Mouse (Mus musculus) embryonic facial prominence, embryonic 14.5 days (tissue): Measurements from ENCODE around the gene 1700029P11Rik. TPM values are rescaled to one million over a fixed set of nuclear protein-coding genes. Genes with fewer than 3 reads are reported as not detected.

Source experiments
- ATAC-seq: fragments of 200-750 bp; cut with Nextera tagmentation; 2 replicates; pipeline ENCODE4 v1.8.0; 2017; ENCODE audit warnings: low read depth, moderate number of reproducible peaks, moderate TSS enrichment
- DNase-seq: peaks from one replicate; pipeline ENCODE4 v3.0.0-alpha.2; 2015; ENCODE audit warnings: low spot score
- H3K27ac ChIP-seq: fragments of 300-500 bp; sonication (generic); replicated peaks from 2 replicates; pipeline ENCODE4 v1.5.1; 2014; ENCODE audit warnings: low read depth, mild to moderate bottlenecking, low read length, moderate library complexity
- H3K27me3 ChIP-seq: fragments of 300-500 bp; sonication (generic); replicated peaks from 2 replicates; pipeline ENCODE4 v1.6.1; 2014; ENCODE audit warnings: low read length; ENCODE audit not compliant: control insufficient read depth, insufficient read depth
- H3K36me3 ChIP-seq: fragments of 300-500 bp; sonication (generic); 2 replicates; pipeline ENCODE4 v1.6.1; 2014; ENCODE audit warnings: low read length, mixed read lengths; ENCODE audit not compliant: control insufficient read depth, insufficient read depth
- H3K4me1 ChIP-seq: fragments of 300-500 bp; sonication (generic); 2 replicates; pipeline ENCODE4 v1.6.1; 2014; ENCODE audit warnings: antibody characterized with exemption, low read length; ENCODE audit not compliant: control insufficient read depth, insufficient read depth
- H3K4me2 ChIP-seq: fragments of 300-500 bp; sonication (generic); 2 replicates; pipeline ENCODE4 v1.6.1; 2014; ENCODE audit warnings: low read depth, mild to moderate bottlenecking, low read length, moderate library complexity, mixed read lengths
- H3K4me3 ChIP-seq: fragments of 300-500 bp; sonication (generic); 2 replicates; pipeline ENCODE4 v1.5.1; 2014; ENCODE audit warnings: low read depth, mild to moderate bottlenecking, low read length
- H3K9ac ChIP-seq: fragments of 300-500 bp; sonication (generic); 2 replicates; pipeline ENCODE4 v1.6.1; 2014; ENCODE audit warnings: low read depth, mild to moderate bottlenecking, low read length, moderate library complexity, mixed read lengths
- H3K9me3 ChIP-seq: fragments of 300-500 bp; sonication (generic); 2 replicates; pipeline ENCODE4 v1.6.1; 2016; ENCODE audit warnings: low read length; ENCODE audit not compliant: control insufficient read depth
- WGBS: fragments of 180-500 bp; shearing (Covaris S2); extraction: QIAGEN DNeasy Blood & Tissue Kit; methylation state at CpG from one replicate; pipeline ENCODE4 v1.1.7; 2014; 5-methylcytosine and 5-hydroxymethylcytosine counted together
- polyA plus RNA-seq: library from polyadenylated mRNA; unstranded; fragments of >200 nt; fragmentation: Nextera tagmentation; extraction: Ambion mirVana; gene quantifications from 2 replicates; pipeline ENCODE4 v1.2.1, GENCODE M21; 2014

1700029P11Rik gene
- polyA plus RNA-seq, 1 experiment from 2014 or later = not detected

- peaks cover 34% of the 10 kb centered on the region for H3K36me3 ChIP-seq
- no peaks in the 10 kb centered on the region for H3K9me3 ChIP-seq
- no peak overlapping the region for H3K4me3 ChIP-seq
- H3K27me3 ChIP-seq = no peaks in the 10 kb centered on the region
- no peaks in the 10 kb centered on the region for H3K4me1 ChIP-seq
- H3K4me2 ChIP-seq = no peak overlapping the region
- DNase-seq (peak; percentile 22), ATAC-seq (no peak; the same call in 1 of the 2 replicates)
- no peak overlapping the region for H3K9ac ChIP-seq
- WGBS = 89% methylated on average over 9 of the region's 9 CpGs
- H3K27ac ChIP-seq = no peak overlapping the region
Observed at GRCm38 (mm10) chr15:81954151-81954583, 26.2 kb upstream of the 1700029P11Rik start.

GRCm38 (mm10) chr15:81954716-81955115 is 25.6 kb upstream of the 1700029P11Rik start:
- H3K36me3 ChIP-seq = peaks cover 34% of the 10 kb centered on the region
- H3K9me3 ChIP-seq = no peaks in the 10 kb centered on the region
- ATAC-seq (no peak), DNase-seq (no peak)
- H3K9ac ChIP-seq = no peak overlapping the region
- WGBS = 88% methylated on average over 6 of the region's 6 CpGs
- no peak overlapping the region for H3K4me3 ChIP-seq
- H3K4me1 ChIP-seq = no peaks in the 10 kb centered on the region
- no peak overlapping the region for H3K4me2 ChIP-seq
- H3K27me3 ChIP-seq = no peaks in the 10 kb centered on the region
- H3K27ac ChIP-seq = no peak overlapping the region

DNA sequence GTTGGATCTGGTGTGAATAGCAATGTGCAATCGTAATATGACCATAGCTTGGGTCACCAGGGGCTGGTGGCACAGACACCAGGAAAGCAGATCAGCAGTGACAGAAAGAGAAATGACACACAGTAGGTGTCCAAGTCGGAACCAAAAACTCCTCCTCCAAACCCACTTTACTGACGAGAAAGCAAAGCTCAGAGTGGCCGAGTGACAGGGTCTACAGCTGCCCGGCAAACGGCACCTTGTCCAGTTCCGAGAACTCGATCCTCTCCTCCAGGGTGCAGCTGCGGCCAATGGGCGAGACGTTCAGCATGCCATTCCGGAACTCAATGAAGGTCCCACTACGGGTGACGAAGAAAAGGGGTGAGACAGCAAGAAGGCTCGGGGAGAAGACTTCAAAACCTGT is 24.9 kb upstream of the 1700029P11Rik start:
- H3K4me2 ChIP-seq = no peak overlapping the region
- no peak for DNase-seq
- H3K36me3 ChIP-seq = peaks cover 34% of the 10 kb centered on the region
- no peak for ATAC-seq
- no peaks in the 10 kb centered on the region for H3K9me3 ChIP-seq
- no peaks in the 10 kb centered on the region for H3K27me3 ChIP-seq
- H3K27ac ChIP-seq = no peak overlapping the region
- WGBS = 88% methylated on average over 15 of the region's 15 CpGs
- H3K4me1 ChIP-seq = no peaks in the 10 kb centered on the region
- no peak overlapping the region for H3K9ac ChIP-seq
- no peak overlapping the region for H3K4me3 ChIP-seq

DNA sequence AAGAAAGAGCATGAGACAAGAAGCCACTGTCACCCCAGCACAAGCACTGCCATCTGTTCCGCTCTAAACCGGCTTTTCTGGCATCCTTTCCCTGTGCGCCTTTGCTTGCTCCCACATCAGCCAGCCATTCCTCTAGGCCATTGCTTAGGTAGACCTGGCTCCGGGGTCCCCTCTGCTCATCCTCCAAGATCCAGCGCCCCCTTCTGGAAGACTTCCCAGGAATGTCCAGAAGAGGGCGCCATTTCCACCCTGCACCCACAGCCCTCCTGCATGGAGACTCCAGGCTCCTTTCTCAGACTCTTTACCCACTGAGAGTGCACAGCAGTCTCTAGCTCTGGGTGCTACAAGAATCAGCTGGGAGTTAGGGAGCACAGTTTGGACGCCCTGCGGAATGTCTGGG is 23.9 kb upstream of the 1700029P11Rik start:
- H3K4me3 ChIP-seq = no peak overlapping the region
- ATAC-seq (no peak), DNase-seq (no peak)
- H3K9me3 ChIP-seq = no peaks in the 10 kb centered on the region
- no peak overlapping the region for H3K4me2 ChIP-seq
- H3K36me3 ChIP-seq = peaks cover 29% of the 10 kb centered on the region
- no peaks in the 10 kb centered on the region for H3K27me3 ChIP-seq
- WGBS = 52% methylated on average over 8 of the region's 8 CpGs
- H3K27ac ChIP-seq = no peak overlapping the region
- no peaks in the 10 kb centered on the region for H3K4me1 ChIP-seq
- no peak overlapping the region for H3K9ac ChIP-seq

- Histone ChIP-seq H3K27me3 (no peaks in the 10 kb centered on the region), H3K4me2 (no peak overlapping the region), H3K9me3 (no peaks in the 10 kb centered on the region), H3K4me1 (no peaks in the 10 kb centered on the region), H3K4me3 (no peak overlapping the region), H3K9ac (no peak overlapping the region), H3K27ac (no peak overlapping the region), H3K36me3 (peaks cover 24% of the 10 kb centered on the region)
- ATAC-seq (no peak), DNase-seq (no peak)
- WGBS = 82% methylated on average over 11 of the region's 11 CpGs
Observed at GRCm38 (mm10) chr15:81957598-81957997, 22.7 kb upstream of the 1700029P11Rik start.

- Histone ChIP-seq H3K36me3 (peaks cover 23% of the 10 kb centered on the region), H3K4me1 (no peaks in the 10 kb centered on the region), H3K27ac (no peak overlapping the region), H3K4me3 (no peak overlapping the region), H3K4me2 (no peak overlapping the region), H3K27me3 (no peaks in the 10 kb centered on the region), H3K9me3 (no peaks in the 10 kb centered on the region), H3K9ac (no peak overlapping the region)
- 87% methylated on average over 3 of the region's 3 CpGs for WGBS
- DNase-seq = no peak
- no peak for ATAC-seq
Observed at GRCm38 (mm10) chr15:81958906-81959305, 21.4 kb upstream of the 1700029P11Rik start.

DNA sequence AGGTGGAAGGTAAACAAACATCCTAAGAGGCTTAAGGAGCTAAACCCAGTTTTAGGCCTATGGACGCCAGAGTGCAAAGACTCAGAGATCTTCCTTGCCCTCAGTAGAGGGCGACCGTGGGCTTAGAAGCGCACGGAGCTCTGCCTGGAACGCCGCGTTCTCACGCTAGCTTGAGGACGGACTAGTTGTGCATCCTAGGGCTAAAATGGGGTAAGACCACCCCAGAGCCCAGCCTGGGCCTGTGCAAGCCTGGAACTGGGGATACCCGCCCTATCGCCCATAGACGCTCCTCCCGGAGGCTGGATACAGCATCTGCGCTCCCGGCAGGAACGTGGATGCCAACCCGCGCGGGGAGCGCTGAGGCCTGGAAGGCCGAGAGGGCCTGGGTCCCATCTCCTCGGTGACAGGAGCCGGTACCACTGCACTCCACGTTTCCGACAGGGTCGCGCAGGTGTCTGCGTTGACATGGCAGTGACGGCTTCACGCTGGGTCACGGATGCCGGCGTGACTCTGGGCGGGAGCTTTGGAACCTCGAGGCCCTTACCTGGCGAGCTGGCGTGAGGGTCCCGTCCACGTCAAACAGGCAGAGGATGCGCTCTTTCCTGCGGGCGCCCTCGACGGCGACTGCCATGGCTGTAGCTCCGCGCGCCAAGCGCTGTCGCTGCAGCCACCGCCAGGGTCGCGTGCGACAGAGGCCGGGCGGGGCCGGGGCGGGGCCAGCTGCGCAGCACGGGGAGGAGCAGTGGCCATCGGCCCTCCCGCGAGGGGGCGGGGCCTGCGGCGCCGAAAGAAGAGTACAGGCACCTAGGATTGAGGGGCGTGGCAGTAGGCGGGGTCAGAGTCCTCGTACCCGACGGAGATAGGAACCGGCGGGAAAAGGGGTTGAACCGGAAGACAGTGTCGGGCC is 19.9 kb upstream of the 1700029P11Rik start, which contains the start of gene Pmm1:
Pmm1 (minus strand) TSS at position 760 of the 907 bp plus-strand sequence.
- H3K9ac ChIP-seq = peak within 1 kb of the TSS; percentile 73
- H3K9me3 ChIP-seq = no peaks in the 10 kb centered on the region
- peak; percentile 99 for DNase-seq
- ATAC-seq = peak; percentile 98
- peak within 1 kb of the TSS; percentile 98 for H3K4me2 ChIP-seq
- peaks cover 8% of the 10 kb centered on the region; the same call in 1 of the 2 replicates for H3K36me3 ChIP-seq
- peak within 1 kb of the TSS; percentile 81 for H3K27ac ChIP-seq
- WGBS = under 1% methylated on average over 64 of the region's 77 CpGs
- no peaks in the 10 kb centered on the region for H3K27me3 ChIP-seq
- peak within 1 kb of the TSS; percentile 63 for H3K4me3 ChIP-seq
- no peaks in the 10 kb centered on the region for H3K4me1 ChIP-seq

- Histone ChIP-seq H3K27me3 (no peaks in the 10 kb centered on the region), H3K4me2 (peak overlapping the region; percentile 98), H3K9me3 (no peaks in the 10 kb centered on the region), H3K27ac (no peak overlapping the region), H3K4me3 (peak overlapping the region; percentile 63), H3K4me1 (no peaks in the 10 kb centered on the region), H3K36me3 (peaks cover 2% of the 10 kb centered on the region; the same call in 1 of the 2 replicates), H3K9ac (peak overlapping the region; percentile 73; the same call in 1 of the 2 replicates)
- no peak for DNase-seq
- no peak for ATAC-seq
- 1% methylated on average over 7 of the region's 8 CpGs for WGBS
Observed at GRCm38 (mm10) chr15:81961078-81961451, 19.3 kb upstream of the 1700029P11Rik start.
